Mouse (Mus musculus): ENCODE results near the gene Rfc2. TPM values are rescaled to one million over a fixed set of nuclear protein-coding genes. Genes with fewer than 3 reads are reported as not detected.

Rfc2 gene
- total and polyA plus RNA-seq, 2 experiments from 2014 or later: 68.9 to 150 TPM

- H3K4me1 ChIP-seq (ENCODE audit: insufficient read depth): peaks cover 8% of the 10 kb centered on the region
- no peaks in the 10 kb centered on the region for H3K27me3 ChIP-seq (ENCODE audit: insufficient read depth, low read length)
- DNase-seq: peak; percentile 76
- H3K4me2 ChIP-seq (ENCODE audit: low read depth): peak overlapping the region; percentile 85
- peak overlapping the region; percentile 99 for H3K27ac ChIP-seq (ENCODE audit: low read depth, low read length)
- no peaks in the 10 kb centered on the region; the same call in 1 of the 2 replicates for H3K36me3 ChIP-seq (ENCODE audit: insufficient read depth)
- peak overlapping the region; percentile 96 for H3K4me3 ChIP-seq (ENCODE audit: low read depth, low read length)
- peak; percentile 12; the same call in 1 of the 2 replicates for TF ChIP-seq CTCF (IDR thresholded peaks at IDR 0.05; ENCODE audit: low read depth)
- WGBS: 1% methylated on average over 52 of the region's 52 CpGs
- no peaks in the 10 kb centered on the region for H3K9me3 ChIP-seq (ENCODE audit: low read length)
- peak overlapping the region; percentile 97 for H3K9ac ChIP-seq
- ATAC-seq: peak; percentile 59
Measured at GRCm38 (mm10) chr5:134551233-134552109, 29.7 kb upstream of the Rfc2 start.

- H3K4me1 ChIP-seq (ENCODE audit: insufficient read depth): peaks cover 5% of the 10 kb centered on the region; the same call in 1 of the 2 replicates
- H3K36me3 ChIP-seq (ENCODE audit: insufficient read depth): no peaks in the 10 kb centered on the region; the same call in 1 of the 2 replicates
- WGBS: under 1% methylated on average over 61 of the region's 61 CpGs
- H3K4me3 ChIP-seq (ENCODE audit: low read depth, low read length): peak within 1 kb of the TSS; percentile 96
- peak within 1 kb of the TSS; percentile 97 for H3K9ac ChIP-seq
- peak; percentile 99 for DNase-seq
- peak; percentile 44 for TF ChIP-seq CTCF (IDR thresholded peaks at IDR 0.05; ENCODE audit: low read depth)
- H3K27me3 ChIP-seq (ENCODE audit: insufficient read depth, low read length): no peaks in the 10 kb centered on the region
- H3K27ac ChIP-seq (ENCODE audit: low read depth, low read length): peak within 1 kb of the TSS; percentile 99
- ATAC-seq: peak; percentile 95
- no peaks in the 10 kb centered on the region for H3K9me3 ChIP-seq (ENCODE audit: low read length)
- peak within 1 kb of the TSS; percentile 85 for H3K4me2 ChIP-seq (ENCODE audit: low read depth)
Measured at GRCm38 (mm10) chr5:134552110-134552972, 28.8 kb upstream of the Rfc2 start, which contains the start of gene Clip2. TSS of gene Clip2 (minus strand) at chr5:134552434.

GRCm38 (mm10) chr5:134553951-134554546 is 27.1 kb upstream of the Rfc2 start:
- H3K36me3 ChIP-seq (ENCODE audit: insufficient read depth): no peaks in the 10 kb centered on the region; the same call in 1 of the 2 replicates

GRCm38 (mm10) chr5:134555463-134556164 is 25.6 kb upstream of the Rfc2 start:
- WGBS: 14% methylated on average over 20 of the region's 20 CpGs
- Histone ChIP-seq H3K4me3 (ENCODE audit: low read depth, low read length) (no peak overlapping the region), H3K9ac (no peak overlapping the region), H3K9me3 (ENCODE audit: low read length) (no peaks in the 10 kb centered on the region), H3K27me3 (ENCODE audit: insufficient read depth, low read length) (no peaks in the 10 kb centered on the region), H3K4me2 (ENCODE audit: low read depth) (peak overlapping the region; percentile 23; the same call in 1 of the 2 replicates), H3K27ac (ENCODE audit: low read depth, low read length) (0 out of 2 replicates have a peak overlapping the region, but pooled peaks have one; percentile 15), H3K4me1 (ENCODE audit: insufficient read depth) (peaks cover 5% of the 10 kb centered on the region; the same call in 1 of the 2 replicates), H3K36me3 (ENCODE audit: insufficient read depth) (no peaks in the 10 kb centered on the region)
- ATAC-seq (no peak), DNase-seq (peak; percentile 73)
- no peak for TF ChIP-seq CTCF (IDR thresholded peaks at IDR 0.05; ENCODE audit: low read depth)

More at GRCm38 (mm10) chr5:134553951-134554546, 27.1 kb upstream of the Rfc2 start:
- no peak overlapping the region for H3K27ac ChIP-seq (ENCODE audit: low read depth, low read length)
- H3K4me2 ChIP-seq (ENCODE audit: low read depth): no peak overlapping the region
- 90% methylated on average over 5 of the region's 5 CpGs for WGBS
- H3K9ac ChIP-seq: no peak overlapping the region
- H3K4me1 ChIP-seq (ENCODE audit: insufficient read depth): peaks cover 5% of the 10 kb centered on the region; the same call in 1 of the 2 replicates
- H3K27me3 ChIP-seq (ENCODE audit: insufficient read depth, low read length): no peaks in the 10 kb centered on the region
- DNase-seq: no peak
- ATAC-seq: no peak
- no peak overlapping the region for H3K4me3 ChIP-seq (ENCODE audit: low read depth, low read length)
- no peaks in the 10 kb centered on the region for H3K9me3 ChIP-seq (ENCODE audit: low read length)
- TF ChIP-seq CTCF (IDR thresholded peaks at IDR 0.05; ENCODE audit: low read depth): no peak

- Histone ChIP-seq H3K4me3 (ENCODE audit: low read depth, low read length) (no peak within 1 kb of the TSS), H3K9ac (no peak within 1 kb of the TSS), H3K4me2 (ENCODE audit: low read depth) (no peak within 1 kb of the TSS), H3K4me1 (ENCODE audit: insufficient read depth) (no peaks in the 10 kb centered on the region), H3K27ac (ENCODE audit: low read depth, low read length) (no peak within 1 kb of the TSS), H3K9me3 (ENCODE audit: low read length) (no peaks in the 10 kb centered on the region), H3K36me3 (ENCODE audit: insufficient read depth) (no peaks in the 10 kb centered on the region), H3K27me3 (ENCODE audit: insufficient read depth, low read length) (no peaks in the 10 kb centered on the region)
- WGBS: 91% methylated on average over 7 of the region's 7 CpGs
- no peak for TF ChIP-seq CTCF (IDR thresholded peaks at IDR 0.05; ENCODE audit: low read depth)
- DNase-seq (no peak), ATAC-seq (no peak)
Measured at GRCm38 (mm10) chr5:134560071-134560449, 21.1 kb upstream of the Rfc2 start, which contains the start of gene Syna. TSS of gene Syna (minus strand) at chr5:134560171.
